Mouse (Mus musculus): ENCODE results near the gene Krtap3-1.
"Not testable (repeated sequence)": the region's sequence is repeated elsewhere in the genome, so short reads cannot be mapped to it uniquely, and the experiment has no call there.

Krtap3-1 gene

GRCm38 (mm10) chr11:99566530-99566929 is at the start of gene Krtap3-1:
Gene Krtap3-1, minus strand, starts transcription at chr11:99566630.
- DNase-seq (ENCODE audit: low spot score), result no peak

- no peak for DNase-seq (ENCODE audit: low spot score)
Measured at GRCm38 (mm10) chr11:99614796-99615363, 48.5 kb upstream of the Krtap3-1 start, which contains the start of gene Krtap2-4. Gene Krtap2-4, minus strand, starts transcription at chr11:99614846.

- DNase-seq (ENCODE audit: low spot score), result not testable (repeated sequence)
Measured at GRCm38 (mm10) chr11:99610089-99610488, 43.7 kb upstream of the Krtap3-1 start, which contains the start of gene Gm11937. Gene Gm11937, minus strand, starts transcription at chr11:99610189.

- DNase-seq (ENCODE audit: low spot score), result peak; percentile 52
Measured at GRCm38 (mm10) chr11:99609126-99609525, 42.7 kb upstream of the Krtap3-1 start.

- not testable (repeated sequence) for DNase-seq (ENCODE audit: low spot score)
Measured at GRCm38 (mm10) chr11:99603208-99603607, 36.8 kb upstream of the Krtap3-1 start, which contains the start of gene Gm11938. Gene Gm11938, minus strand, starts transcription at chr11:99603308.

GRCm38 (mm10) chr11:99597742-99598141 is 31.3 kb upstream of the Krtap3-1 start, which contains the start of gene Krtap9-3:
Gene Krtap9-3, minus strand, starts transcription at chr11:99598105.
- DNase-seq (ENCODE audit: low spot score), result not testable (repeated sequence)

- DNase-seq (ENCODE audit: low spot score), result no peak
Measured at GRCm38 (mm10) chr11:99590981-99591380, 24.6 kb upstream of the Krtap3-1 start, which contains the start of gene Krtap1-3. Gene Krtap1-3, minus strand, starts transcription at chr11:99591339.

- peak; percentile 25 for DNase-seq (ENCODE audit: low spot score)
Measured at GRCm38 (mm10) chr11:99585096-99585495, 18.7 kb upstream of the Krtap3-1 start.

- no peak for DNase-seq (ENCODE audit: low spot score)
Measured at GRCm38 (mm10) chr11:99583245-99583704, 16.8 kb upstream of the Krtap3-1 start, which contains the start of gene Krtap1-4. Gene Krtap1-4, minus strand, starts transcription at chr11:99583654.

- DNase-seq (ENCODE audit: low spot score), result no peak
Measured at GRCm38 (mm10) chr11:99581564-99581963, 15.1 kb upstream of the Krtap3-1 start.

GRCm38 (mm10) chr11:99581051-99581450 is 14.6 kb upstream of the Krtap3-1 start:
- DNase-seq (ENCODE audit: low spot score), result no peak

- no peak for DNase-seq (ENCODE audit: low spot score)
Measured at GRCm38 (mm10) chr11:99580636-99581035, 14.2 kb upstream of the Krtap3-1 start, which contains the start of gene Krtap1-5. Gene Krtap1-5, minus strand, starts transcription at chr11:99581016.

- peak; percentile 55 for DNase-seq (ENCODE audit: low spot score)
Measured at GRCm38 (mm10) chr11:99574106-99574505, 7.7 kb upstream of the Krtap3-1 start.

- DNase-seq (ENCODE audit: low spot score), result no peak
Measured at GRCm38 (mm10) chr11:99573164-99573563, 6.7 kb upstream of the Krtap3-1 start.

- no peak for DNase-seq (ENCODE audit: low spot score)
Measured at GRCm38 (mm10) chr11:99562580-99562979, 3.9 kb downstream of the Krtap3-1 start.

GRCm38 (mm10) chr11:99559366-99559765 is 7.1 kb downstream of the Krtap3-1 start, which contains the start of gene Gm11939:
Gene Gm11939, minus strand, starts transcription at chr11:99559466.
- no peak for DNase-seq (ENCODE audit: low spot score)

- DNase-seq (ENCODE audit: low spot score), result no peak
Measured at GRCm38 (mm10) chr11:99557976-99558745, 8.3 kb downstream of the Krtap3-1 start.

- no peak for DNase-seq (ENCODE audit: low spot score)
Measured at GRCm38 (mm10) chr11:99556753-99557152, 9.7 kb downstream of the Krtap3-1 start, which contains the start of gene Krtap3-2. Gene Krtap3-2, minus strand, starts transcription at chr11:99556853.

- DNase-seq (ENCODE audit: low spot score), result no peak
Measured at GRCm38 (mm10) chr11:99556195-99556594, 10.2 kb downstream of the Krtap3-1 start.

- DNase-seq (ENCODE audit: low spot score), result no peak
Measured at GRCm38 (mm10) chr11:99550765-99551164, 15.7 kb downstream of the Krtap3-1 start, which contains the start of gene Krtap3-3. Gene Krtap3-3, minus strand, starts transcription at chr11:99550865.

GRCm38 (mm10) chr11:99547892-99548291 is 18.5 kb downstream of the Krtap3-1 start:
- no peak for DNase-seq (ENCODE audit: low spot score)

GRCm38 (mm10) chr11:99539721-99540120 is 26.7 kb downstream of the Krtap3-1 start:
- DNase-seq (ENCODE audit: low spot score), result peak; percentile 5

All from layer of hippocampus, adult 9-10 months (tissue).